Mouse (Mus musculus) colon, adult 2 months (tissue): ENCODE measurements around the gene Stim2. TPM values are rescaled to one million over a fixed set of nuclear protein-coding genes. Genes with fewer than 3 reads are reported as not detected.

Experiments used
- polyA plus RNA-seq: library from polyadenylated mRNA; depleted of rRNA; stranded (reverse); fragments of >200 nt; gene quantifications from 2 replicates; pipeline ENCODE4 v1.2.3, GENCODE M21; 2012; rRNA removed

The Stim2 gene
- polyA plus RNA-seq, result 32.1 and 37.7 TPM in 2 replicates

GRCm38 (mm10) chr5:53998146-53998742 lies at the start of gene Stim2:
Gene Stim2, plus strand, starts transcription at chr5:53998499.

Other genes starting within 250 kb of the Stim2 start
- gene Tbc1d19, start 188.9 kb upstream of the Stim2 start, polyA plus RNA-seq, result 4.8 and 5.7 TPM in 2 replicates